Mouse (Mus musculus): Measurements from ENCODE around the gene Mdm2.

GRCm38 (mm10) chr10:117710604-117711141 is at the start of gene Mdm2:
- TF ChIP-seq CTCF (IDR thresholded peaks at IDR 0.05; ENCODE audit: control insufficient read depth, insufficient read depth, insufficient read length): peak; percentile 76
- TF ChIP-seq CEBPB (IDR thresholded peaks at IDR 0.05; ENCODE audit: low read depth): no peak

All from C2C12 (cell line).